Mouse (Mus musculus): ENCODE measurements around the gene Gm11444.

- no peak for TF ChIP-seq POLR2A (IDR thresholded peaks at IDR 0.05; ENCODE audit: borderline replicate concordance, insufficient read depth, low read length)
- TF ChIP-seq CTCF (IDR thresholded peaks at IDR 0.05; ENCODE audit: borderline replicate concordance, insufficient read depth, low read depth, low read length): no peak
These were observed 34.4 kb upstream of the Gm11444 start for GRCm38 (mm10) chr11:85884498-85884897.
